Mouse (Mus musculus): ENCODE measurements around the gene Mbnl2. TPM values are rescaled to one million over a fixed set of nuclear protein-coding genes. Genes with fewer than 3 reads are reported as not detected.

The Mbnl2 gene
- total RNA-seq, 4 experiments from 2014 or later, result 236 to 260 (median 252) TPM

- DNase-seq (ENCODE audit: low spot score), result no peak
These were observed 21.8 kb downstream of the Mbnl2 start for GRCm38 (mm10) chr14:120297137-120297749.

- no peak for DNase-seq (ENCODE audit: low spot score)
These were observed 22.4 kb downstream of the Mbnl2 start for GRCm38 (mm10) chr14:120297833-120298232.

- DNase-seq (ENCODE audit: low spot score), result no peak
These were observed 23.0 kb downstream of the Mbnl2 start for GRCm38 (mm10) chr14:120298439-120298838.

- no peak for DNase-seq (ENCODE audit: low spot score)
These were observed 24.2 kb downstream of the Mbnl2 start for GRCm38 (mm10) chr14:120299716-120300115.

GRCm38 (mm10) chr14:120300191-120300590 lies 24.7 kb downstream of the Mbnl2 start:
- DNase-seq (ENCODE audit: low spot score), result no peak

GRCm38 (mm10) chr14:120300814-120301213 lies 25.3 kb downstream of the Mbnl2 start:
- DNase-seq (ENCODE audit: low spot score), result no peak

- peak; percentile 48 for DNase-seq (ENCODE audit: low spot score)
These were observed 27.6 kb downstream of the Mbnl2 start for GRCm38 (mm10) chr14:120302913-120303548.

GRCm38 (mm10) chr14:120306229-120306628 lies 30.8 kb downstream of the Mbnl2 start:
- no peak for DNase-seq (ENCODE audit: low spot score)

- no peak for DNase-seq (ENCODE audit: low spot score)
These were observed 31.9 kb downstream of the Mbnl2 start for GRCm38 (mm10) chr14:120307356-120307755.

- no peak for DNase-seq (ENCODE audit: low spot score)
These were observed 32.5 kb downstream of the Mbnl2 start for GRCm38 (mm10) chr14:120307963-120308362.

- DNase-seq (ENCODE audit: low spot score), result no peak
These were observed 34.2 kb downstream of the Mbnl2 start for GRCm38 (mm10) chr14:120309691-120310090.

GRCm38 (mm10) chr14:120311330-120312097 lies 36.0 kb downstream of the Mbnl2 start:
- DNase-seq (ENCODE audit: low spot score), result no peak

GRCm38 (mm10) chr14:120312661-120313406 lies 37.4 kb downstream of the Mbnl2 start:
- DNase-seq (ENCODE audit: low spot score), result no peak

GRCm38 (mm10) chr14:120313466-120313865 lies 38.0 kb downstream of the Mbnl2 start:
- DNase-seq (ENCODE audit: low spot score), result no peak

- no peak for DNase-seq (ENCODE audit: low spot score)
These were observed 40.3 kb downstream of the Mbnl2 start for GRCm38 (mm10) chr14:120315721-120316120.

GRCm38 (mm10) chr14:120318326-120318935 lies 43.0 kb downstream of the Mbnl2 start:
- DNase-seq (ENCODE audit: low spot score), result no peak

- DNase-seq (ENCODE audit: low spot score), result no peak
These were observed 43.7 kb downstream of the Mbnl2 start for GRCm38 (mm10) chr14:120318974-120319731.

- no peak for DNase-seq (ENCODE audit: low spot score)
These were observed 46.6 kb downstream of the Mbnl2 start for GRCm38 (mm10) chr14:120322041-120322440.

- DNase-seq (ENCODE audit: low spot score), result no peak
These were observed 47.6 kb downstream of the Mbnl2 start for GRCm38 (mm10) chr14:120323111-120323510.

- no peak for DNase-seq (ENCODE audit: low spot score)
These were observed 48.8 kb downstream of the Mbnl2 start for GRCm38 (mm10) chr14:120324061-120324791.
